Mouse (Mus musculus) thymus, adult 2 months (tissue): ENCODE results near the gene Jarid2. TPM values are rescaled to one million over a fixed set of nuclear protein-coding genes. Genes with fewer than 3 reads are reported as not detected.

Experiments
- DNase-seq: peaks from one replicate; pipeline ENCODE4 v3.0.0; 2021
- H3K27ac ChIP-seq: fragments of 200-500 bp; 2 replicates; pipeline ENCODE4 v1.5.1; 2012; ENCODE audit warnings: low read length, control low read depth; ENCODE audit not compliant: control insufficient read depth, insufficient read depth
- H3K27me3 ChIP-seq: fragments of 200-500 bp; 2 replicates; pipeline ENCODE4 v1.6.1; 2012; ENCODE audit warnings: mild to moderate bottlenecking, low read length, moderate library complexity, mixed read lengths; ENCODE audit not compliant: control insufficient read depth, insufficient read depth
- H3K36me3 ChIP-seq: fragments of 200-500 bp; 2 replicates; pipeline ENCODE4 v1.6.1; 2012; ENCODE audit warnings: mild to moderate bottlenecking, low read length, moderate library complexity; ENCODE audit not compliant: control insufficient read depth, insufficient read depth
- H3K4me1 ChIP-seq: fragments of 200-500 bp; replicated peaks from 2 replicates; pipeline ENCODE4 v1.6.1; 2012; ENCODE audit warnings: low read length; ENCODE audit not compliant: control insufficient read depth, insufficient read depth
- H3K4me3 ChIP-seq: fragments of 200-500 bp; 2 replicates; pipeline ENCODE4 v1.5.1; 2012; ENCODE audit warnings: mild to moderate bottlenecking, low read length, control low read depth, moderate library complexity; ENCODE audit not compliant: control insufficient read depth, insufficient read depth
- CTCF ChIP-seq: fragments of 200-500 bp; IDR thresholded peaks from 2 replicates; pipeline ENCODE4 v1.5.1; 2012; ENCODE audit warnings: mild to moderate bottlenecking, control low read depth, low read length, moderate library complexity, borderline replicate concordance; ENCODE audit not compliant: control insufficient read depth, poor library complexity, insufficient read depth; ENCODE audit errors: extremely low read depth
- POLR2A ChIP-seq: fragments of 200-500 bp; IDR thresholded peaks from 2 replicates; pipeline ENCODE4 v1.6.1; 2012; ENCODE audit warnings: mild to moderate bottlenecking, low read length, control low read depth, moderate library complexity; ENCODE audit not compliant: control insufficient read depth, poor library complexity, insufficient read depth; ENCODE audit errors: extremely low read depth
- WGBS: fragments of 180-500 bp; shearing (Covaris S2); methylation state at CpG from one replicate; pipeline ENCODE4 v1.1.7; 2018; 5-methylcytosine and 5-hydroxymethylcytosine counted together
- polyA plus RNA-seq: library from polyadenylated mRNA; depleted of rRNA; stranded (reverse); fragments of >200 nt; gene quantifications from 2 replicates; pipeline ENCODE4 v1.2.3, GENCODE M21; 2012

Gene Jarid2
- polyA plus RNA-seq, 1 experiment: 23.7 TPM

DNA sequence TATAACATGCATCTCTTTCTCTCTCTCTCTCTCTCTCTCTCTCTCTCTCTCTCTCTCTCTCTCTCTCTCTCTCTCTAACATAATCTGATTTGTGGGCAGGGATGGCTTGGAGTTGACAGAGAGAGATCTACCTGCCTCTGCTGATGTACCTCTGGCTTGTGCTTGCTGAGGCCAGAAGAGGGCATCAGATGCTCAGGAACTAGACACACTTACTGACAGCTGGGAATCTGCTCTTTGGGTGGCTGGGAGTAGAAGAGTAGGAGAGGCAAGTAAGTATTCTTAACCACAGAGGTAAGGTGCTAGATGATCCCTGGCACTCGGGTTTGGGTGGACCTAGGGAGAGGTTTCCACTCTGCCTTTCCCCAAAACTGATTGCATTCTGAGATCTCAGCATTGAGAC, 29.5 kb downstream of the Jarid2 start:
- no peak overlapping the region for H3K4me3 ChIP-seq
- TF ChIP-seq CTCF (no peak), POLR2A (no peak)
- no peak overlapping the region for H3K27ac ChIP-seq
- peaks cover 13% of the 10 kb centered on the region for H3K4me1 ChIP-seq
- H3K36me3 ChIP-seq: no peaks in the 10 kb centered on the region
- 44% methylated on average over 1 of the region's 1 CpGs for WGBS
- no peaks in the 10 kb centered on the region for H3K27me3 ChIP-seq
- peak; percentile 37 for DNase-seq

DNA sequence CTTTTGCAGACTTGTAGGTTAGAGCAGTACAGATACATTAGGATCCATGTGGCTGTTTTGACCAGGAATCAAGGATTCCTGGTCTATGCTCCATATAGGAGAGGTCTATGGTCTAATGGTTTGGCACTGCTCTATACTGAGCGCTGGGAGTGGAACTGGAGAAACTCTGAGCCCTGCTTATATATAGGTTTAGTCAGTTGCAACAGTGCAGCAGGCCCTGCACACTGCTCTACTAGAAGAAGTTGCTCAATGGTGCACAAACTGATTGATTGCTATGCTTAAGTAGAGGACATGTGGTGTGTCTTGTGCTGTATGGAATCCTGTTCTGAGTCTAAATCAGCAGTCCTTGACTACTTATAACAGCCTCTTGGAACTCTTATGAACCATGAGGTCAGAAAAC, 31.5 kb downstream of the Jarid2 start:
- 94% methylated on average over 1 of the region's 1 CpGs for WGBS
- H3K27me3 ChIP-seq: no peaks in the 10 kb centered on the region
- no peak for DNase-seq
- H3K36me3 ChIP-seq: no peaks in the 10 kb centered on the region
- no peak overlapping the region for H3K27ac ChIP-seq
- H3K4me3 ChIP-seq: no peak overlapping the region
- peaks cover 9% of the 10 kb centered on the region for H3K4me1 ChIP-seq
- TF ChIP-seq CTCF: no peak
- TF ChIP-seq POLR2A: no peak

DNA sequence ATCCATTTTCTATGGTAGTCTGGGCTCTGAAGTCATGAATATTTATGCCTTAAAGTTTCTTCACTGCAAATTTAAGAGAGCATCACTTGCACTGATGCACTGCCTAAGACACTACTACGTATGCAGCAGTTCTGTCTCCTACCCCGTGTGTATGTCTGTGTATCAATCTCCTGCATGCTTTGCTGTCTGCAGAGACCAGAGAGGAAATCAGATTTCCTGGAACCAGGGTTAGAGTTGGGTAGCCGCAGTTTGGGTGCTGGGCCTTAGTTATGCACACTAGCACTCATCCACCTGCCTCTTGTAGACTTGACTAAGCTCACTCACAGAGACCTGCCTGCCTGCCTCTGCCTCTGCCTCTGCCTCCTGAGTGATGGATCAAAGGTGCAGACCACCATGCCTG, 33.8 kb downstream of the Jarid2 start:
- DNase-seq: no peak
- Histone ChIP-seq H3K4me3 (no peak overlapping the region), H3K27me3 (no peaks in the 10 kb centered on the region), H3K27ac (no peak overlapping the region), H3K4me1 (peaks cover 11% of the 10 kb centered on the region), H3K36me3 (no peaks in the 10 kb centered on the region)
- 58% methylated on average over 3 of the region's 3 CpGs for WGBS
- TF ChIP-seq POLR2A (no peak), CTCF (no peak)

DNA sequence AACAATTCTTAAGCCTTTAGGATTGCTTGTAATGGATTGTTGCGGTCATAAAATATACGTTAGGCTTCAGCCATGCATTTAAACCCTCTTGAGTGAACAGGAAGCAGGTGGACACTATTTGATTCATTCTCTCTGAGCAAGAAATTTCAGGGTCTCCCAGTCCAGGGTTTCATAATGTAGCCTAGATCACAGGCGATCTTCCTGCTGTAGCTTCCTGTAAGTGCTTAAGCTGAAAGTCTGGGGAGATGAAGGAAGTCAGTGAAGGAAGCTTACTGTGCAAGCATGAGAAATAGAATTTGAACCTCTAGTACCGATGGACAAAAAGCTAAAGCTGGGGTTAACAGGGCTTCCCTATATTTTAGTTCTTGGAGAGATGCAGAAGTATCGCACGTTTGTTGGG, 38.5 kb downstream of the Jarid2 start:
- H3K36me3 ChIP-seq: no peaks in the 10 kb centered on the region
- TF ChIP-seq CTCF (no peak), POLR2A (no peak)
- DNase-seq: no peak
- no peak overlapping the region for H3K27ac ChIP-seq
- peaks cover 15% of the 10 kb centered on the region for H3K4me1 ChIP-seq
- no peak overlapping the region for H3K4me3 ChIP-seq
- H3K27me3 ChIP-seq: no peaks in the 10 kb centered on the region
- WGBS: 60% methylated on average over 6 of the region's 6 CpGs

DNA sequence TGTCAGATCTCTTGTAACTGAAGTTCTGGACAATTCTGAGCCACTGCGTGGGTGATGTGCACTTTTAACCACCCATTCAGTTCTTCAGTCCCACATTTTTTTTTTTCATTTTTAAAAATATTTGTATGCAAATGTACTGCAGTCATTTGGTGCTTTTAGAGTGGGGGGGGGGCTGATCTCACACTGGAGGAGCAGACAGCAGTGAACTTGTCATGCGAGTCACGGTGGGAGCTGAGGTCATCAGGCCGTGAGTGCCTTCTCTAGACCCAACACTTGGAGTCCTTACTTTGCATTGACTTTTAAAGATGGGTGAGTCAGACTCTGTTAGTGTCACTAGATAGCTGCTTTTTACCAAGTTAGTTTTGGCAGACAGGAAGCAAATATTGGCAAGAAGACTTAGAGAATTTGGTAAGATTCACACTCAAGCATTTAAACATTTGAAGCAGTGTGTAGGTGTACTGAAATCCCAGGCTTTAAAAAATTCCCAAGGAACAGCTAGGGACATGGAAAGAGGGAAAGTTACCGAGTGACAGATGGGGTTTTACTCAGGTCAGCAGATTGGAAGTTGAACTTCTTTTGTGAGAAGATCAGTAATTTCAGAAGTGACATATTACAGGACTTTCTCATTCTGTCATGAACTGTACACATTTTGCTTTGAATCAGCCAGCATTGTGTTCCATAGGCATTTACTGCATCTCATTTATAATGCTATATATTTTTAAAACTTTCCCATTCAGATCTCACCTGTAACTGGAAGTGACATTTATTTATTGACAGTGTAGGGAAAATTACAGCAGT, 41.7 kb downstream of the Jarid2 start:
- no peak for DNase-seq
- Histone ChIP-seq H3K4me1 (peaks cover 15% of the 10 kb centered on the region), H3K4me3 (no peak overlapping the region), H3K27me3 (no peaks in the 10 kb centered on the region), H3K36me3 (no peaks in the 10 kb centered on the region), H3K27ac (no peak overlapping the region)
- no peak for TF ChIP-seq CTCF
- no peak for TF ChIP-seq POLR2A
- 86% methylated on average over 5 of the region's 5 CpGs for WGBS

DNA sequence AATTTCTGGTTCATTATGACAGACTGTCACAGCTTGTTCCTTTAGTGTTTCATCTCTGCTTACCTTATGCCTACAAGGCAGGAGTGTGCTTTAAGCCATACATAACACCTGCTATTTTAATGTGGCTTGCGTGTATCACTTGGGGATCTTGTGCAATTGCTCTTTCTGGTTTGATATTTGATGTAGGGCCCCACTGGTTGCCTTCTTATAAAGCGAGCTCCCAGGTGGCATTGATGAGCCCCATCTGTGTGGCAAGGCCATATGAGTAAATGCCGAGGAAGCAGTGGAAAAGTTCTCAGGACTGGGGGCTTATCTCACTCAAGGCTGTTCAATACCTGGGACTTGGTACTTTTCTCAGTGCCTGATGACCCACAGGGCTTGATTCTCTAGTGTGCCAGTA, 43.5 kb downstream of the Jarid2 start:
- H3K27ac ChIP-seq: no peak overlapping the region
- 18% methylated on average over 3 of the region's 3 CpGs for WGBS
- no peaks in the 10 kb centered on the region for H3K36me3 ChIP-seq
- no peak overlapping the region for H3K4me3 ChIP-seq
- no peaks in the 10 kb centered on the region for H3K27me3 ChIP-seq
- DNase-seq: peak; percentile 32
- peaks cover 15% of the 10 kb centered on the region for H3K4me1 ChIP-seq
- no peak for TF ChIP-seq CTCF
- no peak for TF ChIP-seq POLR2A
